ENCODE assay signal across 15 mouse cellular contexts in genomic region chr15:99861536-99861935, GRCm38 (mm10). TPM values are rescaled to one million over a fixed set of nuclear protein-coding genes. Genes with fewer than 3 reads are reported as not detected.
DNase-seq lines count a peak whose midpoint lies in the region; ATAC-seq and TF ChIP-seq lines count a peak whose summit lies in the region.
"Had no signal": no experiment of that assay in that cellular context is flagged by ENCODE, and none has a peak within 500 bp of the region (broad histone marks: within the 10 kb centered on the region; RNA-seq: fewer than 3 reads in every experiment).

No protein-coding gene starts in this region.

- no peak for TF ChIP-seq CTCF in CH12.LX (conservative IDR thresholded peaks at IDR 0.05 in 1 of 2, IDR thresholded peaks at IDR 0.05 in 1 of 2; ENCODE audit: low read depth in 2 of 2, low read length in 2 of 2)
- TF ChIP-seq CTCF in ES-Bruce4 (IDR thresholded peaks at IDR 0.05; ENCODE audit: low read depth, low read length) = no peak

- dilution Hi-C loops in CH12.LX (cut with MboI; ENCODE audit: extremely low pct_ligation_motif_present, extremely low pct_unique_long_range_greater_than_20kb, low sequenced_read_pairs) = no loop called here

- peak overlapping the region; percentile 77 for H3K27ac ChIP-seq in kidney, embryonic 16.5 days (ENCODE audit: low read length)
- H3K27ac ChIP-seq in CH12.LX (ENCODE audit: insufficient read depth, low read depth) (no peak overlapping the region), ES-Bruce4 (ENCODE audit: insufficient read depth, low read length) (peak overlapping the region; percentile 17; the same call in 1 of the 2 replicates)
- peak overlapping the region; percentile 37; the same call in 1 of the 2 replicates for H3K27ac ChIP-seq in liver, embryonic 12.5 days
- H3K27ac ChIP-seq: hindbrain, embryonic 15.5 days; limb, embryonic 13.5 days had no signal

- TF ChIP-seq EP300 in CH12.LX (IDR thresholded peaks at IDR 0.05; ENCODE audit: low read length) (no peak), ES-Bruce4 (IDR thresholded peaks at IDR 0.05; ENCODE audit: insufficient read depth, low read depth, low read length) (no peak)

- no peaks in the 10 kb centered on the region for H3K36me3 ChIP-seq in kidney, embryonic 16.5 days (ENCODE audit: insufficient read depth, low read length)
- H3K36me3 ChIP-seq in CH12.LX (replicated peaks in 1 of 2; ENCODE audit: control insufficient read depth in 1 of 2, insufficient read depth in 1 of 2, low read length in 1 of 2) = no peaks in the 10 kb centered on the region
- peaks cover 3% of the 10 kb centered on the region; the same call in 1 of the 2 replicates for H3K36me3 ChIP-seq in ES-Bruce4 (ENCODE audit: control insufficient read depth, insufficient read depth, low read length, poor library complexity, severe bottlenecking)
- no peaks in the 10 kb centered on the region for H3K36me3 ChIP-seq in liver, embryonic 12.5 days
- H3K36me3 ChIP-seq: hindbrain, embryonic 15.5 days; limb, embryonic 13.5 days had no signal

- TF ChIP-seq RAD21 in CH12.LX (IDR thresholded peaks at IDR 0.05; ENCODE audit: low read depth, low read length) = no peak

- H3K27me3 ChIP-seq in kidney, embryonic 16.5 days (ENCODE audit: insufficient read depth, low read length) = no peaks in the 10 kb centered on the region
- H3K27me3 ChIP-seq in CH12.LX (replicated peaks) (peaks cover 3% of the 10 kb centered on the region), ES-Bruce4 (ENCODE audit: control insufficient read depth, insufficient read depth, low read length, poor library complexity, severe bottlenecking) (no peaks in the 10 kb centered on the region)
- peaks cover 17% of the 10 kb centered on the region for H3K27me3 ChIP-seq in liver, embryonic 12.5 days (replicated peaks)
- H3K27me3 ChIP-seq: hindbrain, embryonic 15.5 days; limb, embryonic 13.5 days; Patski had no signal

- no peak for DNase-seq in kidney, adult 11 months
- DNase-seq in CH12.LX (ENCODE audit: extremely low read depth) = no peak
- no peak for DNase-seq in right cerebral cortex, postnatal 36 days (ENCODE audit: low spot score in 2 of 2)
- no peak for DNase-seq in urinary bladder, postnatal 25 days (ENCODE audit: low spot score)
- DNase-seq: adrenal gland, adult 2 months; cerebellum, adult 8-10 months; right cerebral cortex, adult 18-20 months; thymus, adult 2 months had no signal

- ATAC-seq in kidney, embryonic 16.5 days (ENCODE audit: low FRiP score, low TSS enrichment) = no peak
- no peak for ATAC-seq in liver, embryonic 12.5 days
- ATAC-seq: Patski had no signal

- no peaks in the 10 kb centered on the region for H3K79me2 ChIP-seq in CH12.LX (replicated peaks; ENCODE audit: control insufficient read depth, extremely low read depth, insufficient read depth, poor library complexity, severe bottlenecking)

- TF ChIP-seq POLR2A in CH12.LX (IDR thresholded peaks at IDR 0.05; ENCODE audit: low read depth, low read length) (no peak), ES-Bruce4 (IDR thresholded peaks at IDR 0.05; ENCODE audit: insufficient read depth, low read length) (no peak)

- no peak overlapping the region for H3K4me3 ChIP-seq in kidney, embryonic 16.5 days (ENCODE audit: low read length)
- no peak overlapping the region for H3K4me3 ChIP-seq in CH12.LX (replicated peaks in 1 of 3; ENCODE audit: low read depth in 2 of 3, low read length in 2 of 3, poor library complexity in 1 of 3)
- H3K4me3 ChIP-seq in ES-Bruce4 (ENCODE audit: low read depth, low read length) = no peak overlapping the region
- H3K4me3 ChIP-seq in liver, embryonic 12.5 days = no peak overlapping the region
- H3K4me3 ChIP-seq: erythroblast, embryonic 14.5 days; hindbrain, embryonic 15.5 days; limb, embryonic 13.5 days had no signal

- peaks cover 35% of the 10 kb centered on the region for H3K4me1 ChIP-seq in kidney, embryonic 16.5 days (ENCODE audit: insufficient read depth, low read length)
- H3K4me1 ChIP-seq in CH12.LX (ENCODE audit: control insufficient read depth in 1 of 2, insufficient read depth in 2 of 2) (peaks cover 0 to 4% of the 10 kb centered on the region in 2 experiments; a peak in 1 of 4 replicates), ES-Bruce4 (ENCODE audit: control insufficient read depth, insufficient read depth, low read length) (peaks cover 4% of the 10 kb centered on the region)
- peaks cover 23% of the 10 kb centered on the region for H3K4me1 ChIP-seq in liver, embryonic 12.5 days

- no peaks in the 10 kb centered on the region for H3K9me3 ChIP-seq in kidney, embryonic 16.5 days (ENCODE audit: low read length)
- H3K9me3 ChIP-seq in CH12.LX (replicated peaks; ENCODE audit: low read length) (peaks cover 6% of the 10 kb centered on the region), ES-Bruce4 (replicated peaks; ENCODE audit: control insufficient read depth, insufficient read depth, low read length, poor library complexity, severe bottlenecking) (no peaks in the 10 kb centered on the region)
- H3K9me3 ChIP-seq in liver, embryonic 12.5 days (replicated peaks) = no peaks in the 10 kb centered on the region
- H3K9me3 ChIP-seq: hindbrain, embryonic 15.5 days; limb, embryonic 13.5 days had no signal

- 0 out of 2 replicates have a peak overlapping the region, but pooled peaks have one; percentile 12 for H3K9ac ChIP-seq in kidney, embryonic 16.5 days (replicated peaks; ENCODE audit: low read length)
- H3K9ac ChIP-seq in CH12.LX (ENCODE audit: insufficient read depth, low read depth) = no peak overlapping the region
- 0 out of 2 replicates have a peak overlapping the region, but pooled peaks have one; percentile 27 for H3K9ac ChIP-seq in ES-Bruce4 (ENCODE audit: low read depth, poor library complexity, severe bottlenecking)
- H3K9ac ChIP-seq in liver, embryonic 12.5 days = no peak overlapping the region
- H3K9ac ChIP-seq: hindbrain, embryonic 15.5 days; limb, embryonic 13.5 days had no signal

- H3K4me2 ChIP-seq in kidney, embryonic 16.5 days (replicated peaks; ENCODE audit: low read depth, low read length) = no peak overlapping the region
- H3K4me2 ChIP-seq in CH12.LX (ENCODE audit: insufficient read depth, low read depth, poor library complexity, severe bottlenecking) = no peak overlapping the region
- H3K4me2 ChIP-seq in liver, embryonic 12.5 days = no peak overlapping the region
- H3K4me2 ChIP-seq: hindbrain, embryonic 15.5 days; limb, embryonic 13.5 days had no signal

- 71% methylated on average over 6 of the region's 6 CpGs for WGBS in kidney, embryonic 16.5 days
- 65% methylated on average over 6 of the region's 6 CpGs for WGBS in liver, embryonic 12.5 days (ENCODE audit: insufficient replicate concordance)

- in situ Hi-C loops in CH12.LX (cut with MboI; ENCODE audit: low pct_ligation_motif_present, low pct_unique_long_range_greater_than_20kb, low sequenced_read_pairs) = no loop called here

TF ChIP-seq in CH12.LX, 34 proteins besides CTCF, POLR2A, EP300 and RAD21:
- peak; percentile 45 for TF ChIP-seq ZNF384 (IDR thresholded peaks at IDR 0.05; ENCODE audit: low read depth, low read length)
- no peak for TF ChIP-seq USF2 (conservative IDR thresholded peaks at IDR 0.05; ENCODE audit: low read depth, low read length)
- TF ChIP-seq MAFK (IDR thresholded peaks at IDR 0.05; ENCODE audit: insufficient replicate concordance, low read length) = no peak
- TF ChIP-seq UBTF (IDR thresholded peaks at IDR 0.05; ENCODE audit: low read depth, low read length) = no peak
- TF ChIP-seq MAZ (IDR thresholded peaks at IDR 0.05; ENCODE audit: low read depth, low read length) = no peak
- TF ChIP-seq PAX5 (IDR thresholded peaks at IDR 0.05; ENCODE audit: low read length) = no peak
- TF ChIP-seq RCOR1 (conservative IDR thresholded peaks at IDR 0.05; ENCODE audit: low read depth, low read length) = no peak
- TF ChIP-seq CHD2 (IDR thresholded peaks at IDR 0.05; ENCODE audit: low read length) = no peak
TF ChIP-seq in CH12.LX: peak in this region for 1.

RNA-seq across cellular contexts. Expression of gene Lima1, which starts 13.7 kb away (rescaled TPM):
- polyA plus RNA-seq in kidney, embryonic 16.5 days (2015; fragmentation: Nextera tagmentation; extraction: Ambion mirVana) = 54.7 and 62.1 TPM in 2 replicates
- total RNA-seq in CH12.LX (2012; rRNA removed) = 16.8 and 18.7 TPM in 2 replicates
- 10.0 and 10.3 TPM in 2 replicates for total RNA-seq in CH12.LX (2014; rRNA removed)
- 24.4 and 26.9 TPM in 2 replicates for polyA plus RNA-seq in CH12.LX (2012; ENCODE audit: insufficient read length, low read depth)
- 104 and 113 TPM in 2 replicates for polyA plus RNA-seq in ES-Bruce4 (2011; ENCODE audit: insufficient read depth, insufficient read length, low read depth, missing spikeins)
- polyA plus RNA-seq in liver, embryonic 12.5 days (2016; fragmentation: Nextera tagmentation; extraction: Ambion mirVana) = 10.6 and 11.0 TPM in 2 replicates

Comparison
In these comparisons a context has a peak if more than half of its experiments do, and no peak if none do; other contexts are left out.
1. H3K9ac ChIP-seq: peak in kidney, embryonic 16.5 days (single experiment) and ES-Bruce4 (single experiment); none in CH12.LX (single experiment) and liver, embryonic 12.5 days (single experiment).